Mouse (Mus musculus): ENCODE results near the gene Arhgap32.
A peak's percentile ranks its signal among the peaks of the same experiment; 100 is the strongest.
"Not testable (repeated sequence)": the region's sequence is repeated elsewhere in the genome, so short reads cannot be mapped to it uniquely, and the experiment has no call there.

Arhgap32 gene

GRCm38 (mm10) chr9:32115786-32116185 lies at the start of gene Arhgap32:
TSS of gene Arhgap32 (plus strand) at chr9:32116136.
- DNase-seq (ENCODE audit: low read depth): no peak

- no peak for DNase-seq (ENCODE audit: low read depth)
These were observed 43.2 kb upstream of the Arhgap32 start for GRCm38 (mm10) chr9:32072778-32073177.

GRCm38 (mm10) chr9:32088106-32088776 lies 27.7 kb upstream of the Arhgap32 start:
- DNase-seq (ENCODE audit: low read depth): no peak

- no peak for DNase-seq (ENCODE audit: low read depth)
These were observed 27.1 kb upstream of the Arhgap32 start for GRCm38 (mm10) chr9:32088882-32089281.

GRCm38 (mm10) chr9:32093456-32093855 lies 22.5 kb upstream of the Arhgap32 start:
- DNase-seq (ENCODE audit: low read depth): no peak

GRCm38 (mm10) chr9:32094351-32095120 lies 21.4 kb upstream of the Arhgap32 start:
- no peak for DNase-seq (ENCODE audit: low read depth)

- DNase-seq (ENCODE audit: low read depth): no peak
These were observed 20.4 kb upstream of the Arhgap32 start for GRCm38 (mm10) chr9:32095511-32095910.

GRCm38 (mm10) chr9:32096541-32096940 lies 19.4 kb upstream of the Arhgap32 start:
- DNase-seq (ENCODE audit: low read depth): no peak

- DNase-seq (ENCODE audit: low read depth): no peak
These were observed 18.8 kb upstream of the Arhgap32 start for GRCm38 (mm10) chr9:32097123-32097522.

- no peak for DNase-seq (ENCODE audit: low read depth)
These were observed 17.3 kb upstream of the Arhgap32 start for GRCm38 (mm10) chr9:32098425-32099155.

GRCm38 (mm10) chr9:32100561-32100960 lies 15.4 kb upstream of the Arhgap32 start:
- DNase-seq (ENCODE audit: low read depth): no peak

GRCm38 (mm10) chr9:32101488-32101887 lies 14.4 kb upstream of the Arhgap32 start:
- DNase-seq (ENCODE audit: low read depth): no peak

GRCm38 (mm10) chr9:32104670-32105069 lies 11.3 kb upstream of the Arhgap32 start:
- no peak for DNase-seq (ENCODE audit: low read depth)

GRCm38 (mm10) chr9:32110376-32110775 lies 5.6 kb upstream of the Arhgap32 start:
- no peak for DNase-seq (ENCODE audit: low read depth)

GRCm38 (mm10) chr9:32116272-32116671 lies 336 bp downstream of the Arhgap32 start:
- DNase-seq (ENCODE audit: low read depth): no peak

GRCm38 (mm10) chr9:32117876-32118275 lies 1.9 kb downstream of the Arhgap32 start:
- DNase-seq (ENCODE audit: low read depth): peak; percentile 46

GRCm38 (mm10) chr9:32118433-32118832 lies 2.5 kb downstream of the Arhgap32 start:
- no peak for DNase-seq (ENCODE audit: low read depth)

- DNase-seq (ENCODE audit: low read depth): no peak
These were observed 3.6 kb downstream of the Arhgap32 start for GRCm38 (mm10) chr9:32119586-32119985.

GRCm38 (mm10) chr9:32120162-32120561 lies 4.2 kb downstream of the Arhgap32 start:
- DNase-seq (ENCODE audit: low read depth): no peak

GRCm38 (mm10) chr9:32121271-32121670 lies 5.3 kb downstream of the Arhgap32 start:
- DNase-seq (ENCODE audit: low read depth): not testable (repeated sequence)

GRCm38 (mm10) chr9:32136195-32136594 lies 20.3 kb downstream of the Arhgap32 start:
- DNase-seq (ENCODE audit: low read depth): no peak

- DNase-seq (ENCODE audit: low read depth): no peak
These were observed 20.9 kb downstream of the Arhgap32 start for GRCm38 (mm10) chr9:32136680-32137295.

Measured in fibroblast of lung, adult 2 months (primary cell).